Mouse (Mus musculus): ENCODE measurements around the gene Arrdc2. TPM values are rescaled to one million over a fixed set of nuclear protein-coding genes. Genes with fewer than 3 reads are reported as not detected.
"Not testable (repeated sequence)": the region's sequence is repeated elsewhere in the genome, so short reads cannot be mapped to it uniquely, and the experiment has no call there.

Arrdc2 gene
- polyA plus RNA-seq, 1 experiment from 2014 or later, result 8.3 TPM

- no peaks in the 10 kb centered on the region for H3K4me1 ChIP-seq (ENCODE audit: control insufficient read depth, insufficient read depth, low read length)
- 47% methylated on average over 9 of the region's 9 CpGs for WGBS
- H3K9ac ChIP-seq (ENCODE audit: low read depth, low read length), result no peak overlapping the region
- H3K36me3 ChIP-seq (ENCODE audit: control insufficient read depth, insufficient read depth, low read length), result no peaks in the 10 kb centered on the region
- no peak overlapping the region for H3K4me2 ChIP-seq (ENCODE audit: low read depth, low read length)
- ATAC-seq, result no peak
- H3K9me3 ChIP-seq (ENCODE audit: control insufficient read depth, low read length), result no peaks in the 10 kb centered on the region
- H3K27me3 ChIP-seq (replicated peaks; ENCODE audit: control insufficient read depth, insufficient read depth, low read length), result no peaks in the 10 kb centered on the region
- H3K27ac ChIP-seq (ENCODE audit: low read length), result 0 out of 2 replicates have a peak overlapping the region, but pooled peaks have one; percentile 17
- H3K4me3 ChIP-seq (ENCODE audit: low read length), result no peak overlapping the region
These were observed 6.5 kb downstream of the Arrdc2 start for GRCm38 (mm10) chr8:70833018-70833482.

- H3K36me3 ChIP-seq (ENCODE audit: control insufficient read depth, insufficient read depth, low read length), result no peaks in the 10 kb centered on the region
These were observed 7.1 kb downstream of the Arrdc2 start for GRCm38 (mm10) chr8:70832371-70832770.

GRCm38 (mm10) chr8:70831517-70831916 is 8.0 kb downstream of the Arrdc2 start:
- ATAC-seq, result no peak
- Histone ChIP-seq H3K9ac (ENCODE audit: low read depth, low read length) (no peak overlapping the region), H3K27ac (ENCODE audit: low read length) (no peak overlapping the region), H3K36me3 (ENCODE audit: control insufficient read depth, insufficient read depth, low read length) (no peaks in the 10 kb centered on the region), H3K27me3 (replicated peaks; ENCODE audit: control insufficient read depth, insufficient read depth, low read length) (no peaks in the 10 kb centered on the region), H3K4me3 (ENCODE audit: low read length) (no peak overlapping the region), H3K4me1 (ENCODE audit: control insufficient read depth, insufficient read depth, low read length) (no peaks in the 10 kb centered on the region), H3K4me2 (ENCODE audit: low read depth, low read length) (no peak overlapping the region), H3K9me3 (ENCODE audit: control insufficient read depth, low read length) (no peaks in the 10 kb centered on the region)
- WGBS, result 82% methylated on average over 8 of the region's 8 CpGs

More at GRCm38 (mm10) chr8:70832371-70832770, 7.1 kb downstream of the Arrdc2 start:
- Histone ChIP-seq H3K27ac (ENCODE audit: low read length) (no peak overlapping the region), H3K27me3 (replicated peaks; ENCODE audit: control insufficient read depth, insufficient read depth, low read length) (no peaks in the 10 kb centered on the region), H3K9me3 (ENCODE audit: control insufficient read depth, low read length) (no peaks in the 10 kb centered on the region), H3K4me2 (ENCODE audit: low read depth, low read length) (no peak overlapping the region), H3K4me3 (ENCODE audit: low read length) (no peak overlapping the region), H3K9ac (ENCODE audit: low read depth, low read length) (no peak overlapping the region), H3K4me1 (ENCODE audit: control insufficient read depth, insufficient read depth, low read length) (no peaks in the 10 kb centered on the region)
- ATAC-seq, result no peak
- WGBS, result 70% methylated on average over 11 of the region's 11 CpGs

DNA sequence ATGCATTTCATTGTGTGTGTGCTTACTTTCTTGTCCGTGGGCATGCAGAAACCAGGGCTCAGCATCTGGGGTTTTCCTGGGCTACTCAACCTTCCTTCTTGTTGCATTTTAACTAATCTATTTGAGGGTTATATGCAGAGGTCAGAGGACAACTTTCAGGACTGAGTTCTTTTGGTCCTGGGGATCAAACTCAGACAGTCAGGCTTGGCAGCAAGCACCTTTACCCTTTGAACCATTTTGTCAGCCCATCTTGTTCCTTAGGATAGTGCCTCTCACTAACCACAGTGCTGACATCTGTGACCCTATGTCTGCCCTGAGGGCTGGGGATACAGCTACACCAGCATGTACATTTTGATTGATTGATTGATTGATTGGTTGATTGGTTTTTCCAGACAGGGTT is 11.7 kb downstream of the Arrdc2 start:
- WGBS, result 100% methylated on average over 1 of the region's 1 CpGs
- no peak for ATAC-seq
- Histone ChIP-seq H3K4me3 (ENCODE audit: low read length) (no peak overlapping the region), H3K36me3 (ENCODE audit: control insufficient read depth, insufficient read depth, low read length) (no peaks in the 10 kb centered on the region), H3K4me2 (ENCODE audit: low read depth, low read length) (no peak overlapping the region), H3K4me1 (ENCODE audit: control insufficient read depth, insufficient read depth, low read length) (no peaks in the 10 kb centered on the region), H3K27ac (ENCODE audit: low read length) (no peak overlapping the region), H3K9ac (ENCODE audit: low read depth, low read length) (no peak overlapping the region), H3K27me3 (replicated peaks; ENCODE audit: control insufficient read depth, insufficient read depth, low read length) (no peaks in the 10 kb centered on the region), H3K9me3 (ENCODE audit: control insufficient read depth, low read length) (no peaks in the 10 kb centered on the region)

- 96% methylated on average over 2 of the region's 2 CpGs for WGBS
These were observed 12.5 kb downstream of the Arrdc2 start for GRCm38 (mm10) chr8:70827010-70827409.

GRCm38 (mm10) chr8:70825816-70826215 is 13.7 kb downstream of the Arrdc2 start:
- no peak overlapping the region for H3K4me3 ChIP-seq (ENCODE audit: low read length)
- no peak overlapping the region for H3K4me2 ChIP-seq (ENCODE audit: low read depth, low read length)
- H3K36me3 ChIP-seq (ENCODE audit: control insufficient read depth, insufficient read depth, low read length), result no peaks in the 10 kb centered on the region
- no peaks in the 10 kb centered on the region for H3K27me3 ChIP-seq (replicated peaks; ENCODE audit: control insufficient read depth, insufficient read depth, low read length)
- no peaks in the 10 kb centered on the region for H3K9me3 ChIP-seq (ENCODE audit: control insufficient read depth, low read length)
- 83% methylated on average over 8 of the region's 8 CpGs for WGBS
- H3K4me1 ChIP-seq (ENCODE audit: control insufficient read depth, insufficient read depth, low read length), result peaks cover under 1% of the 10 kb centered on the region; the same call in 1 of the 2 replicates
- no peak overlapping the region for H3K9ac ChIP-seq (ENCODE audit: low read depth, low read length)
- no peak overlapping the region for H3K27ac ChIP-seq (ENCODE audit: low read length)
- ATAC-seq, result no peak

More at GRCm38 (mm10) chr8:70827010-70827409, 12.5 kb downstream of the Arrdc2 start:
- Histone ChIP-seq H3K4me1 (ENCODE audit: control insufficient read depth, insufficient read depth, low read length) (no peaks in the 10 kb centered on the region), H3K4me2 (ENCODE audit: low read depth, low read length) (no peak overlapping the region), H3K27ac (ENCODE audit: low read length) (no peak overlapping the region), H3K4me3 (ENCODE audit: low read length) (no peak overlapping the region), H3K27me3 (replicated peaks; ENCODE audit: control insufficient read depth, insufficient read depth, low read length) (no peaks in the 10 kb centered on the region), H3K9me3 (ENCODE audit: control insufficient read depth, low read length) (no peaks in the 10 kb centered on the region), H3K9ac (ENCODE audit: low read depth, low read length) (no peak overlapping the region), H3K36me3 (ENCODE audit: control insufficient read depth, insufficient read depth, low read length) (no peaks in the 10 kb centered on the region)
- no peak for ATAC-seq

DNA sequence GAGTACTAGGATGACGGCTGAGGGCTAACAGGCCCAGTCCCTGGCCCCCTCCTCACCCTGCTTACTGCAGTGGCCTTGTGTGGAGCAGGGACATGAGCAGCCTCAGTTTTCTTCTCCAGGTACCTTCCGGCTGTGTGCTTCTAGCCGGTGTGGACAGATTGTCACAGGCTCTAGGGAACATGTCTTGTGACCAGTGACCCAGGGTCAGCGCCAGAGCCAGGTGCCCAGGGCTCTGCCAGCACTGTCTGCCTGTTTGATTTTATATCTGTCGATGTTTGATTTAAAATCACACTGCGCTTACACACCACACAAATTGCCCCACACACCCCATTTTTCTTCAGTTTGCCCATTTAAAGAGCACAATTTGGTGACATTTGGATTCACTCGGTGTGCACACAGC is 15.7 kb downstream of the Arrdc2 start:
- Histone ChIP-seq H3K36me3 (ENCODE audit: control insufficient read depth, insufficient read depth, low read length) (no peaks in the 10 kb centered on the region), H3K4me2 (ENCODE audit: low read depth, low read length) (no peak overlapping the region), H3K4me3 (ENCODE audit: low read length) (no peak overlapping the region), H3K9ac (ENCODE audit: low read depth, low read length) (no peak overlapping the region), H3K9me3 (ENCODE audit: control insufficient read depth, low read length) (no peaks in the 10 kb centered on the region), H3K4me1 (ENCODE audit: control insufficient read depth, insufficient read depth, low read length) (peaks cover 7% of the 10 kb centered on the region), H3K27ac (ENCODE audit: low read length) (no peak overlapping the region), H3K27me3 (replicated peaks; ENCODE audit: control insufficient read depth, insufficient read depth, low read length) (no peaks in the 10 kb centered on the region)
- WGBS, result 87% methylated on average over 7 of the region's 7 CpGs
- no peak for ATAC-seq

GRCm38 (mm10) chr8:70822594-70822993 is 16.9 kb downstream of the Arrdc2 start:
- H3K4me1 ChIP-seq (ENCODE audit: control insufficient read depth, insufficient read depth, low read length); H3K27ac ChIP-seq (ENCODE audit: low read length); ATAC-seq; H3K9ac ChIP-seq (ENCODE audit: low read depth, low read length); H3K27me3 ChIP-seq (replicated peaks; ENCODE audit: control insufficient read depth, insufficient read depth, low read length); H3K9me3 ChIP-seq (ENCODE audit: control insufficient read depth, low read length); H3K4me3 ChIP-seq (ENCODE audit: low read length); H3K36me3 ChIP-seq (ENCODE audit: control insufficient read depth, insufficient read depth, low read length); H3K4me2 ChIP-seq (ENCODE audit: low read depth, low read length): not testable (repeated sequence)
- 77% methylated on average over 3 of the region's 3 CpGs for WGBS

DNA sequence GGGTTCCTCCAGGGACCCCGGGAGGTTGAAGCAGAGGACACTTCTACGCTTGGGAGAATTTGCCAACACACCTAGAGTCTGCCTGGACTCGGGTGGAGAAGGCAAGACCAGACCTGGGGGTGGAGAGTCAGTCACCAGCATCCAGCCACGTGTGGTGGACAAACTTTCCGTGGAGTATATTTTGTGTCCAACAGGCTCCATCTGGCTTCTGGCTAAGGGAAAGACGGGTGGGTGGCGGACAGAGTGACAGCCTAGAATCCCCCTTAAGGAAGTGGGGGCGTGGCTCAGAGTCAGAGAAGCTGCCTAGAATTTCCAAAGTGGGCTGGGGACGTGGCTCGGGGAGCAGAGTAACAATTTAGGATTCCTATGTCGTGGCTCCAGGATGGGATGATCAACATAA is 17.5 kb downstream of the Arrdc2 start:
- Histone ChIP-seq H3K4me2 (ENCODE audit: low read depth, low read length) (no peak overlapping the region), H3K9ac (ENCODE audit: low read depth, low read length) (0 out of 2 replicates have a peak overlapping the region, but pooled peaks have one; percentile 17), H3K27ac (ENCODE audit: low read length) (no peak overlapping the region), H3K9me3 (ENCODE audit: control insufficient read depth, low read length) (no peaks in the 10 kb centered on the region), H3K36me3 (ENCODE audit: control insufficient read depth, insufficient read depth, low read length) (no peaks in the 10 kb centered on the region), H3K4me1 (ENCODE audit: control insufficient read depth, insufficient read depth, low read length) (peaks cover 11% of the 10 kb centered on the region), H3K4me3 (ENCODE audit: low read length) (no peak overlapping the region), H3K27me3 (replicated peaks; ENCODE audit: control insufficient read depth, insufficient read depth, low read length) (peaks cover 3% of the 10 kb centered on the region)
- WGBS, result 45% methylated on average over 11 of the region's 11 CpGs
- no peak for ATAC-seq

DNA sequence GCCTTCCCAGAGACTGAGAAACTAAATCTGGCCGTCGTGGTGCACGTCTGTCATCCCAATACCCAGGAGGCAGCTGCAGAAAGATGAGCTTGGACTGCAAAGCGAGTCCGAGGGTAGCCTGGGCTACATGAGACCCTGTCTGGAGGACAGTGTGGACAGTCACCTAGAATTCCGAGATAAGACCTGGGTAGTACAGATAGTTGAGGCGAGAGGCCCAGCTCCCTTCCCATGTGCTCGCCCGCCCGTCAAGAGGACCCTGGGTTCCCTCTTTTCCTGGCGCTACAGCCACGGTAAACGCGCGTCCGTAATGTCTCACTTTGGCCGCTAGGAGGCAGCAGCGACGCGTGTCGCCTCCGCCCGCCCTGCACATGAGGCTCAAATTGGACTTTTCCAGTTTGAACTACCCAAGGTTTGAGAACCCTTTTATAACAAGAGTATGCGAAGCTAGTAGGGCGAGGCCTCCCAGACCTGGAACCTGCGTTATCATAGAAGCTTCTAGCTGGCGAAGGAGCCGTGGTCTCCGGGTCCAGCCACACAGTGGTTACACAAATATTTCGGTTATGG is 18.0 kb downstream of the Arrdc2 start:
- no peaks in the 10 kb centered on the region for H3K36me3 ChIP-seq (ENCODE audit: control insufficient read depth, insufficient read depth, low read length)
- H3K9me3 ChIP-seq (ENCODE audit: control insufficient read depth, low read length), result no peaks in the 10 kb centered on the region
- ATAC-seq, result peak; percentile 14; the same call in 1 of the 2 replicates
- 16% methylated on average over 30 of the region's 30 CpGs for WGBS
- H3K9ac ChIP-seq (ENCODE audit: low read depth, low read length), result 0 out of 2 replicates have a peak overlapping the region, but pooled peaks have one; percentile 17
- H3K4me2 ChIP-seq (ENCODE audit: low read depth, low read length), result no peak overlapping the region
- no peak overlapping the region for H3K4me3 ChIP-seq (ENCODE audit: low read length)
- H3K27me3 ChIP-seq (replicated peaks; ENCODE audit: control insufficient read depth, insufficient read depth, low read length), result peaks cover 8% of the 10 kb centered on the region
- H3K4me1 ChIP-seq (ENCODE audit: control insufficient read depth, insufficient read depth, low read length), result peaks cover 11% of the 10 kb centered on the region
- H3K27ac ChIP-seq (ENCODE audit: low read length), result no peak overlapping the region
